Mouse (Mus musculus) G1E (cell line): ENCODE results near the gene Dnmt3a.

Experiments
- CTCF ChIP-seq: IDR thresholded peaks from 2 replicates; pipeline ENCODE4 v1.5.1; 2012; ENCODE audit warnings: low read depth, low read length, inconsistent platforms, mixed read lengths
- TAL1 ChIP-seq: conservative IDR thresholded peaks from 2 replicates; pipeline ENCODE4 v1.6.1; 2012; ENCODE audit warnings: low read depth, low read length, inconsistent platforms, mixed read lengths

GRCm38 (mm10) chr12:3760876-3761590, 44.8 kb upstream of the Dnmt3a start:
- no peak for TF ChIP-seq CTCF
- TF ChIP-seq TAL1: no peak
